Mouse (Mus musculus): ENCODE data around the gene Mab21l2. TPM values are rescaled to one million over a fixed set of nuclear protein-coding genes. Genes with fewer than 3 reads are reported as not detected.

Mab21l2 gene
- polyA plus RNA-seq (2012; rRNA removed) = 0.06 TPM in 2 replicates

DNA sequence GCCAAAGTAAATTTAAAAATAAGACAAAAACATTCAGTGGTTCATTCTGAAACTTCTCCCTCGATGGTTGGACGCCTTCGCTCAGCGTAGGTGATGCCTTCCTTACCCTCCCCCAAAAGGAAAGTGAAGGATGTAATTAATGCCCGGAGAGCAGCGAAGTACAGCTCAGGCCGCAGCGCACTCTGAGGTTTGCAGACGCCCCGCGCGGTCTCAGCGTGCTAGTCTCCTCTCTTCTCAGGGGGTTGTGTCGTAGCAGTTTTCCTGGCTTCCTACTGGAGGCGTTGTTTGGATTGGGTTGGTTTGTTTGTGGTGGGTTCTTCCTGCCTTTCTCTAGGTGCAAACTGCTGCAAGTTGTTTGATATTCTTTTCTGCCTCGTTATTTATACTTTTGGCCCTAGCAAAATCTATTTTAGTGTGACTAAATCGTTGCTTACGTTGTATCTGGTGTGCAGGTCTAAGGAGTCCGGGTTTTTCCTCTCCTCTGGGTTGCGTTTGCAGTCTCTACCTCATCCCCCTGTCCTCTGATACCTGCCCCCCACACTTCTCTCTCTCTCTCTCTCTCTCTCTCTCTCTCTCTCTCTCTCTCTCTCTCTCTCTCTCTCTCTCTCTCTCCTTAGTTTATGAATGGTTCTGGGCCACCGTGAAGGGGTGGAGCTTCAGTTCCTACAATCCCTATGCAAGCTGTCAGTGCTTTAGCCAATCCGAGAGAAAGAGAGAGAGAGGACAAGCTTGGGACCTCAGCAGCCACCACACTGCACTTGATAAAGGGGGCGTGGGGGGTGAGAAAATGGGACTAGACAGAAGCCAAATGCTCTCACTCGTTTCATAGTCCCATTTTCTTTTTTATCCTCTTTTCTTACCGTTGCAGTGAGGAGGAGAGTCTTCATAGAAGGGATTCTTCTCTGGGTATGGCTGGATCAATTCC is at the start of gene Mab21l2:
TSS of gene Mab21l2 (minus strand) at position 539 of the 925 bp plus-strand sequence.
- H3K4me3 ChIP-seq (ENCODE audit: insufficient read depth, low read length) = no peak within 1 kb of the TSS; the same call in 1 of the 2 replicates
- TF ChIP-seq CTCF (IDR thresholded peaks at IDR 0.05; ENCODE audit: extremely low read depth, insufficient read depth, low read length) (no peak), POLR2A (IDR thresholded peaks at IDR 0.05; ENCODE audit: extremely low read depth, insufficient read depth, low read length) (no peak)
- H3K27ac ChIP-seq (ENCODE audit: insufficient read depth, low read length) = no peak within 1 kb of the TSS
- H3K4me1 ChIP-seq (ENCODE audit: control insufficient read depth, insufficient read depth, low read length) = no peaks in the 10 kb centered on the region

DNA sequence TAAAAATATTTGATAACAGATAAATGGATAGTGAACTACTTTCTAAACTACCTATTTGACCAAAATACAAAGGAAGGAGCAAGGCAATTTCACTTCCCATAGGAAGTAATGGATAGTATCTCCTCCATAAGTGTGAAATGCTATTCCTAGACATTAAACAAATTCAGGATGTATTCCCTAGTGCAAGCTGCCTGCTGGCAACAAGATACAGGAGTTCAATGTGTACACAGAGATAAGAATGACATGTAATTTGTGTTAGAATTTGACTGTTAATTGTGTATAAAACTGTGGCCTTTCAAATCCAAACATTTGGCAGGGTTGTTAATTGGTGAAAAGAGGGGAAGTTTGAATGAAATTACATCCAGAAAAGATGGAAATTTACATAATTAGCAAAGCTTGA is 26.9 kb upstream of the Mab21l2 start:
- Histone ChIP-seq H3K4me3 (ENCODE audit: insufficient read depth, low read length) (no peak overlapping the region), H3K4me1 (ENCODE audit: control insufficient read depth, insufficient read depth, low read length) (no peaks in the 10 kb centered on the region), H3K27ac (ENCODE audit: insufficient read depth, low read length) (no peak overlapping the region)
- no peak for TF ChIP-seq CTCF (IDR thresholded peaks at IDR 0.05; ENCODE audit: extremely low read depth, insufficient read depth, low read length)
- no peak for TF ChIP-seq POLR2A (IDR thresholded peaks at IDR 0.05; ENCODE audit: extremely low read depth, insufficient read depth, low read length)

DNA sequence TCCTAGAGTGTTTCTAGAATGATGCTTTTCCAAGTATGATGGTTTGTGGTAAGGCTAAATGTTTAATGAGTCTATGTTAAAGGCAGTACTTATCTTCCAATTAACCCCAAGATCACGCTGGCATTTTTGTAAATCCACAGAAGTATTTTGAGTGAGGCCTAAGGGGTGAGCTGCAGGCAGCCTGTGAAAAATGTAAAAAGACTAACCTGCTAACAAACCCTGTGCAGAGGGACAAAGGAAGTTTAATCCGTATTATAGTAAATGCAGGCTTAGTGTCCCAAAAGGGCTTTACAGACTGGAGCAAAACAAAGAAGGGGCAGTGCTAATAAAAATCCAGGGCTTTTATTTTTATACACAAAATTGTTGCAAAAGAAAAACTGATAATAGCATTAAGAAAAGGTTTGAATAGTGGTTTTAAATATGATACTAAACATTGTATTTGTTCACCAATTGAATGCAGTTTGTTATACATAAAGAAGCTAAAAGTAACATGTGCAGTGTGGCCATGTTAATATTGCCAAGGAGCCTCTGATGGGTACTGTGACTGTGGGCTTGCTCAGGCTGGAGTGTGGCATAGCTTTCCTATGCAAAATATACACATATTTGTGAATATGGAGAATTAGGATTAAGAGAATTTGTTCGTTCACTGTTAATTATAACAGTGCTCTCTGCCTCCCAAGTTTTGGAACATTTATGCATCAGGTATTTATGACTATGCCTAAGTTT is 24.3 kb upstream of the Mab21l2 start:
- no peak overlapping the region for H3K27ac ChIP-seq (ENCODE audit: insufficient read depth, low read length)
- H3K4me1 ChIP-seq (ENCODE audit: control insufficient read depth, insufficient read depth, low read length) = no peaks in the 10 kb centered on the region
- H3K4me3 ChIP-seq (ENCODE audit: insufficient read depth, low read length) = no peak overlapping the region
- TF ChIP-seq CTCF (IDR thresholded peaks at IDR 0.05; ENCODE audit: extremely low read depth, insufficient read depth, low read length) = no peak
- no peak for TF ChIP-seq POLR2A (IDR thresholded peaks at IDR 0.05; ENCODE audit: extremely low read depth, insufficient read depth, low read length)

DNA sequence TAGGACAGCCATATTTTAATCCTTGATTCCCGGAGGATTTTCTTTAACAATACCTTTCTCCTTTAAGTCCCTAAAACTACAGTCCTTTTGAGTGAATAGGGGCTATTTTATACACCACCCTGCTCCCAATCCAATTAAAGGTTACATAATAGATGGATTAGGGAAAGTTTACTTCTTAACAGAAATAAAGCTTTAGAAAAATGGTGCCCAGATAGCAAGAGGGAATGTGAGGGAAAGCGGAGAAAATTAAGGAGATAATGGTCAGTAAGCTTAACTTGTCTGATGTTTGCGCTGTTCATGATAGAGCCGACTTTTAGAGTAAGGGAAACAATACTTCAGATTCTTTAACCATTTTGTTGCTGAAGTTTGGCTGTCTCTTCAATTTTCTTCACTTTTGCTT is 23.1 kb upstream of the Mab21l2 start:
- TF ChIP-seq POLR2A (IDR thresholded peaks at IDR 0.05; ENCODE audit: extremely low read depth, insufficient read depth, low read length) (no peak), CTCF (IDR thresholded peaks at IDR 0.05; ENCODE audit: extremely low read depth, insufficient read depth, low read length) (no peak)
- no peak overlapping the region for H3K27ac ChIP-seq (ENCODE audit: insufficient read depth, low read length)
- no peaks in the 10 kb centered on the region for H3K4me1 ChIP-seq (ENCODE audit: control insufficient read depth, insufficient read depth, low read length)
- H3K4me3 ChIP-seq (ENCODE audit: insufficient read depth, low read length) = no peak overlapping the region

DNA sequence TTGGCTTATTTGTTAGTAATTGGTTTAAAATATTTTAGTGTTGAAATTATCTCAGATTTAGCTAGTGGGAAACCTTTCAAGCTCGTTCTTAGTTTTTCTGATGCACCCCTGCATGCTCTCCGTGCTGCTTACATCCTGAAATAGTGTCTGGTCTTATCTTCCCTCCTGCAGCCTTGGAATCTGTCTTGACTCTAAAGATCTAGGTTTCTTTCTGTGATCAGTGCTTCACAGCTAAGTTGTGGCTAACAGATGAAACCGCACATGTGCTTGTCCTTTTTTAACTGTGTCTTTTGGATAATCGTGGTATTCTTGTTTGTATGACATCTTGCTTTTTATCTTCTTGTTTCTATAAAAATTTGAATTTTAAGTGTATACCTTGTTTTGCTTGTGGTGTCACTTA is 18.9 kb upstream of the Mab21l2 start:
- Histone ChIP-seq H3K4me1 (ENCODE audit: control insufficient read depth, insufficient read depth, low read length) (no peaks in the 10 kb centered on the region), H3K27ac (ENCODE audit: insufficient read depth, low read length) (no peak overlapping the region), H3K4me3 (ENCODE audit: insufficient read depth, low read length) (no peak overlapping the region)
- TF ChIP-seq CTCF (IDR thresholded peaks at IDR 0.05; ENCODE audit: extremely low read depth, insufficient read depth, low read length) = no peak
- no peak for TF ChIP-seq POLR2A (IDR thresholded peaks at IDR 0.05; ENCODE audit: extremely low read depth, insufficient read depth, low read length)

DNA sequence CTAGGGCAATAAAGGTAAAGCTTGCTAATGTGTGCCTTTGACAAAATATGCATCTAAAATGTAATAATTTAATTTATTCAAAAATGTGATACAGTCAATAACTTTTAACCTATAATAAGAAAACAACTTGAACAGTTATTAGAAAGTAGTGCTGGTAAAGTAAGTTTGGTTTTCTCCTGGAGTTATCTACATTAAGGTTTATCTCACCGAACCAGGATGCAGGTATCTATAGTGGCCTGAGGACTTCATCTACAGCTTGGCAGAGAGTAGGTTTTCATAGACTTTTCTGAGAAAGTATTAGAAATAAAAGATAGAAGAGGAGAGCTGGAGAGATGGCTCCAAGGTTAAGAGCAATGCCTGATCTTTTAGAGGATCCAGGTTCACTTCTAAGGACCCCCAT is 13.0 kb upstream of the Mab21l2 start:
- Histone ChIP-seq H3K4me3 (ENCODE audit: insufficient read depth, low read length) (no peak overlapping the region), H3K27ac (ENCODE audit: insufficient read depth, low read length) (no peak overlapping the region), H3K4me1 (ENCODE audit: control insufficient read depth, insufficient read depth, low read length) (no peaks in the 10 kb centered on the region)
- TF ChIP-seq CTCF (IDR thresholded peaks at IDR 0.05; ENCODE audit: extremely low read depth, insufficient read depth, low read length) = no peak
- TF ChIP-seq POLR2A (IDR thresholded peaks at IDR 0.05; ENCODE audit: extremely low read depth, insufficient read depth, low read length) = no peak

DNA sequence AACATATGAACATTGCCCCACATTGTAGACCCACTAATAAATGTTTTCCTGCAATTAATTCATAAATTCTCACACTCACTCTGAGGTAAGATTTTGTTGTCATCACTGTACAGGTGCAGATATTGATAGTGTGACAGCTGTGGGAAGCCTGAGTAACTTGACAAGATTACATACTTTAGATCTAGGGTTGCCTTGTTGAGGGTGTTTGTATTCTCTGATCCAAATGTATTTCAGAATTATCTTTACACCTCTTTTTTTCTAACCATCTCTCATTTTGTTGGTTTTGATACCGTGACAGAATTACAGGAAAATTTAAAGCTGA is 12.6 kb upstream of the Mab21l2 start:
- no peaks in the 10 kb centered on the region for H3K4me1 ChIP-seq (ENCODE audit: control insufficient read depth, insufficient read depth, low read length)
- H3K27ac ChIP-seq (ENCODE audit: insufficient read depth, low read length) = no peak overlapping the region
- TF ChIP-seq CTCF (IDR thresholded peaks at IDR 0.05; ENCODE audit: extremely low read depth, insufficient read depth, low read length) (no peak), POLR2A (IDR thresholded peaks at IDR 0.05; ENCODE audit: extremely low read depth, insufficient read depth, low read length) (no peak)
- H3K4me3 ChIP-seq (ENCODE audit: insufficient read depth, low read length) = no peak overlapping the region

DNA sequence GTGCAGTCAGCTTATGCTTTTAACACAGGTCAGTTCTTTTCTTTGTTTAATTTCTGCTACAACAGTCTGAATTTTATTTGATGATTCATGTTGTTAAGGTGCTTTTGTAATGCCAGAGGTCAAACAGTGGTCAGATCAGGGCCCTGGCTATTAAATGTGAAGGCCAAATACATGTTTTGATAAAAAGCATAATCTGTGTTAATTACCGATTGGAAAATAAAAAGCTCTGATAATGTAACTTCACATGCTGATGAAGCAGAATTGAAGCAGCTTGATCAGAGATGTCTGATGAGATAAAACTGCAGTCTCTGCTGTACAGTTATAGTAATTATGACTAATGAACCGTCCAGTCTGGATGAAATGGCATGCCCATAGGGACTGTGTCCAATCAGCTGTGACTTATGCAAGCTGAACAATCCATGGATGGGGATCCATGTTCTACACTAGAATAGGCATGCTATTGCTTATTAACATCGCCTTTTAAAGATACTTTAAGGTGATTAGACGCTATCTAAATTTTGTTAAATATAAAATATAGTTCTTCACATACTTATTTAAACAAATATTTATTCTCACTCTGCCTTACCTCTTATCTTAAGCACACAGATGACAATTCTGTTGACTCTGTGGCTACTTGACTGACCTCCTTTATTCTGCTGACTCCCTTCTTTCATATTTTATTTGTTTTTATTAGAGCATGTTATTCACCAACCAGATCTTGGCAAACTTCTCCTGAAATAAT is 12.0 kb upstream of the Mab21l2 start:
- Histone ChIP-seq H3K4me1 (ENCODE audit: control insufficient read depth, insufficient read depth, low read length) (no peaks in the 10 kb centered on the region), H3K4me3 (ENCODE audit: insufficient read depth, low read length) (no peak overlapping the region), H3K27ac (ENCODE audit: insufficient read depth, low read length) (no peak overlapping the region)
- TF ChIP-seq POLR2A (IDR thresholded peaks at IDR 0.05; ENCODE audit: extremely low read depth, insufficient read depth, low read length) (no peak), CTCF (IDR thresholded peaks at IDR 0.05; ENCODE audit: extremely low read depth, insufficient read depth, low read length) (no peak)

DNA sequence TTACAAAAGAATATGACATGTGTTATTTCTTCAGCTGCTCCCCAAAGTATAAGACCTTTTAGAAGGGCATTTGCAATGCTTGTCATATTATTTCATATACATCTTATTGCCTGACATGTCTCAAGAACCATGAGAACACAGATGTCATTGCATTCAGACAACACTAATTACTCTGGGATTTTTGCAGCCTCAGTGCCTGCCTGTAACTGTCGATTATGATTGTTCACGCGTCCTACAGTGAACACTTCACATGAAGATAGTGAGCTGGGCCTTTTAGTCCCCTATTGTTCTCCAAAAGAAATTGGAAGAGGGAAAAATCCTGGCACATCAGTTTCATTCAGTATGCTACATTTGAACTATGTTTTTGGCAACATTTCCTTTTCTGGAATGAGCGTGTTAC is 11.2 kb upstream of the Mab21l2 start:
- Histone ChIP-seq H3K4me1 (ENCODE audit: control insufficient read depth, insufficient read depth, low read length) (no peaks in the 10 kb centered on the region), H3K27ac (ENCODE audit: insufficient read depth, low read length) (no peak overlapping the region)
- TF ChIP-seq CTCF (IDR thresholded peaks at IDR 0.05; ENCODE audit: extremely low read depth, insufficient read depth, low read length) = no peak
- no peak for TF ChIP-seq POLR2A (IDR thresholded peaks at IDR 0.05; ENCODE audit: extremely low read depth, insufficient read depth, low read length)

More for the DNA sequence above, 11.2 kb upstream of the Mab21l2 start:
- H3K4me3 ChIP-seq (ENCODE audit: insufficient read depth, low read length) = no peak overlapping the region

Measured in cortical plate, adult 2 months (tissue).